Mouse (Mus musculus): ENCODE data around the gene Paxbp1.

Paxbp1 gene

GRCm38 (mm10) chr16:90996327-90997243 lies 47.8 kb downstream of the Paxbp1 start:
- peak; percentile 51 for DNase-seq

GRCm38 (mm10) chr16:90995498-90995897 lies 48.8 kb downstream of the Paxbp1 start:
- DNase-seq, result no peak

GRCm38 (mm10) chr16:90995023-90995422 lies 49.3 kb downstream of the Paxbp1 start:
- DNase-seq, result peak; percentile 23

GRCm38 (mm10) chr16:90989162-90989561 lies 55.2 kb downstream of the Paxbp1 start:
- no peak for DNase-seq

GRCm38 (mm10) chr16:90988665-90989064 lies 55.7 kb downstream of the Paxbp1 start:
- DNase-seq, result no peak

- peak; percentile 47 for DNase-seq
These were observed 56.3 kb downstream of the Paxbp1 start for GRCm38 (mm10) chr16:90988039-90988438.

GRCm38 (mm10) chr16:90971004-90971403 lies 73.3 kb downstream of the Paxbp1 start:
- DNase-seq, result no peak

GRCm38 (mm10) chr16:90966241-90966640 lies 78.1 kb downstream of the Paxbp1 start:
- no peak for DNase-seq

- DNase-seq, result no peak
These were observed 80.0 kb downstream of the Paxbp1 start for GRCm38 (mm10) chr16:90964302-90964701.
